Mouse (Mus musculus): ENCODE results near the gene Xrcc4. TPM values are rescaled to one million over a fixed set of nuclear protein-coding genes. Genes with fewer than 3 reads are reported as not detected.

The Xrcc4 gene
- polyA plus RNA-seq, 1 experiment from 2014 or later, result 12.5 TPM

DNA sequence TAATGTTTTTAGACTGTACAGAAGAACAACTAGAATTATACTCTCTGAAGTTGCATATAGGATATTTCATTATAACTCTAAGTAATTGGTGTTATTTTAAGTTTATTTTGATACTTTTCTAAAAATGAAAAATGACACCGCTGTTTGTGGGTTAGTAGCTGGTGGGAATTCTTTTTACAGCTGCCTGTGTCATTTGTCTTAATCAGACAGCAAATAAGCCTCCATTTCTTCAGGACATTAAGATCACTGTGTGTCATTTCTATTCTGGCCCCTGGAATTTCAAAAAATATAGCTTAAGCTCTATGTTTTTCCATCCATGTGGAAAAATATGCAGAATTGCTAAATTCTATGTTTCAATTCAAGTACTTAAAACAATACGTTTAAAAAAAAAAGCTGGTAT lies 287.5 kb downstream of the Xrcc4 start:
- 74% methylated on average over 2 of the region's 2 CpGs for WGBS
- no peak for ATAC-seq
- Histone ChIP-seq H3K4me3 (ENCODE audit: low read length) (no peak overlapping the region), H3K4me1 (ENCODE audit: control insufficient read depth, insufficient read depth, low read length) (no peaks in the 10 kb centered on the region), H3K4me2 (ENCODE audit: low read depth, low read length) (no peak overlapping the region), H3K9me3 (ENCODE audit: control insufficient read depth, low read length) (no peaks in the 10 kb centered on the region), H3K27me3 (replicated peaks; ENCODE audit: control insufficient read depth, insufficient read depth, low read length) (no peaks in the 10 kb centered on the region), H3K9ac (ENCODE audit: low read depth, low read length) (no peak overlapping the region), H3K36me3 (ENCODE audit: control insufficient read depth, insufficient read depth, low read length) (no peaks in the 10 kb centered on the region), H3K27ac (ENCODE audit: low read length) (no peak overlapping the region)

DNA sequence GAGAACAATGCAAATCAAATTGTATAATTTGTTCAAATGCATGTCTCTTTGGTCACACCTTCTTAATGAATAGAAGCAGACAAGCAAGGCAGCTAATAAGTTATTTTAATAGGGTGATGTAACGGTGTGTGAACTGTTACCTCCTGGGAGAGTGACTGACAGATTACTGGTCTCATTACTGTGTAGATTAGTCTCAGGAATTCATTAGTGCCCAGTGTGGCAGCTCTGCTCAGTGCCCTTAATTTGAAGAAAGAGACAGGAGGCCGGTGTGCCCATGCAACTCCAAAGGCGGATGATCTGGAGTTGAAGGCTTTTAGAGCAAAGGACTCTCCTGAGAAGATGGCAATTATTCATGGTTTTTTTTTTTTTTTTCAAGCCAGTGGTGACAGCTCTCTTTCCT lies 291.7 kb downstream of the Xrcc4 start:
- H3K4me2 ChIP-seq (ENCODE audit: low read depth, low read length), result no peak overlapping the region
- H3K27ac ChIP-seq (ENCODE audit: low read length), result no peak overlapping the region
- 72% methylated on average over 3 of the region's 3 CpGs for WGBS
- H3K4me3 ChIP-seq (ENCODE audit: low read length), result no peak overlapping the region
- no peak for ATAC-seq
- no peaks in the 10 kb centered on the region for H3K9me3 ChIP-seq (ENCODE audit: control insufficient read depth, low read length)
- H3K4me1 ChIP-seq (ENCODE audit: control insufficient read depth, insufficient read depth, low read length), result no peaks in the 10 kb centered on the region
- no peaks in the 10 kb centered on the region for H3K27me3 ChIP-seq (replicated peaks; ENCODE audit: control insufficient read depth, insufficient read depth, low read length)
- no peak overlapping the region for H3K9ac ChIP-seq (ENCODE audit: low read depth, low read length)
- H3K36me3 ChIP-seq (ENCODE audit: control insufficient read depth, insufficient read depth, low read length), result no peaks in the 10 kb centered on the region

DNA sequence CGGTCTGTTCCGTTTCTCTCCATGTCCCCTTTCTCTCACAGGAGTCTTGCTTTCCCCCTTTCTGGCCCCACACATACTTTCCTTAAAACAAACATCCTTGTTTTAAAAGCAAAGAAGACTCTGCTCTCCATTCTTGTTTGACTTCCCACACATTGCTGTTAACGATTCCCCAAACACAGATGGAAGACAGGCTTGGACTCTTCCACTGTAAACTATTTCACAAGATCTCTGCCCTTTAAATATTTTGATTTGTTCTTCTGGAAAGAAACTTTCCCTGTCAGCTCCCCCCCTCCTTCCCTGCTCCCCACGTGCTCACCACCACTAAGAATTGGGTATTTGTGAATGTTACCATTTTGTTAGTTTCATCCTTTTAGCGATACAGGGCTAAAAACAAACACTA lies 297.9 kb downstream of the Xrcc4 start:
- H3K27ac ChIP-seq (ENCODE audit: low read length), result no peak overlapping the region
- no peak overlapping the region for H3K4me2 ChIP-seq (ENCODE audit: low read depth, low read length)
- H3K36me3 ChIP-seq (ENCODE audit: control insufficient read depth, insufficient read depth, low read length), result no peaks in the 10 kb centered on the region
- H3K9ac ChIP-seq (ENCODE audit: low read depth, low read length), result no peak overlapping the region
- 29% methylated on average over 5 of the region's 5 CpGs for WGBS
- no peaks in the 10 kb centered on the region for H3K4me1 ChIP-seq (ENCODE audit: control insufficient read depth, insufficient read depth, low read length)
- H3K4me3 ChIP-seq (ENCODE audit: low read length), result no peak overlapping the region
- no peaks in the 10 kb centered on the region for H3K27me3 ChIP-seq (replicated peaks; ENCODE audit: control insufficient read depth, insufficient read depth, low read length)
- ATAC-seq, result peak; percentile 55; the same call in 1 of the 2 replicates
- H3K9me3 ChIP-seq (ENCODE audit: control insufficient read depth, low read length), result no peaks in the 10 kb centered on the region

DNA sequence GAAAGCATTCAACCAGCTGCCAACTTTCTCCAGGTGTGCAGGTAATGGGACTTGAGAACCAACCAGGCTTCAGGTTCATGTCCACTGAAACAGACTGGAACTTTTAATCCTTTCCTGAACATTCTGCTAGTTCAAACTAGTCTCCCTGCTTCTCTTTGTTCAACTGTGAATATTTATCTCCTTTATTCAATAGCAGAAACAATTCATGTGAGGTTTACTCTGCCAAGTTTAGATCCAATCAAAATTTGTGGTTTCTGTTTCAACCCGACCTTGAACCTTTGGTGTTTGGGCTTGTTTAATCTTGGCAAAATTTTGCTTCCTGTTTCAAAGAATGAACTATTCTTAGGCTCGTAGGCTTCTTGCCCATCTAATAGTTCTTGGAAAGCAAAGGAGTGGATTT lies 306.5 kb downstream of the Xrcc4 start:
- no peak overlapping the region for H3K9ac ChIP-seq (ENCODE audit: low read depth, low read length)
- ATAC-seq, result no peak
- no peaks in the 10 kb centered on the region for H3K27me3 ChIP-seq (replicated peaks; ENCODE audit: control insufficient read depth, insufficient read depth, low read length)
- H3K27ac ChIP-seq (ENCODE audit: low read length), result no peak overlapping the region
- H3K36me3 ChIP-seq (ENCODE audit: control insufficient read depth, insufficient read depth, low read length), result no peaks in the 10 kb centered on the region
- H3K9me3 ChIP-seq (ENCODE audit: control insufficient read depth, low read length), result no peaks in the 10 kb centered on the region
- H3K4me1 ChIP-seq (ENCODE audit: control insufficient read depth, insufficient read depth, low read length), result no peaks in the 10 kb centered on the region
- 44% methylated on average over 2 of the region's 2 CpGs for WGBS
- no peak overlapping the region for H3K4me3 ChIP-seq (ENCODE audit: low read length)
- H3K4me2 ChIP-seq (ENCODE audit: low read depth, low read length), result no peak overlapping the region

DNA sequence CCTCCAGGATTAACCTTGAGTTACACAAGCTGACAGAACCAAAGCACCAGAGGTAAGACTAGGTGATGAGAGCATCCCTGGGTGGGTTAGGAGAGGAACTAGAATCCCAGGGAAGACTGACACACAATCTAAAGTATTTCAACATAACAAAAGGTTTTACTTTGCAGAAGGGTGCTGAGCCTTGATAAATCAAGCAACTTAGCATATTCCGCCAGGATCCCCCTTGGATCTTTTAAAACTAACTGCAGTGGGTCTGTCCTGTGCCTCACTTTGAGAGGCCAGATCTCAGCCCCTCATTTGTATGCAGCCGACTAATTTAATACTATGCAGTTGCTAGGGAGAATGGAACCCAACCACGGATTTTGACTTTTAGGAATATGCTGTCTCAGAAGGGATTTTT lies 309.1 kb downstream of the Xrcc4 start:
- H3K36me3 ChIP-seq (ENCODE audit: control insufficient read depth, insufficient read depth, low read length), result no peaks in the 10 kb centered on the region
- no peak overlapping the region for H3K9ac ChIP-seq (ENCODE audit: low read depth, low read length)

DNA sequence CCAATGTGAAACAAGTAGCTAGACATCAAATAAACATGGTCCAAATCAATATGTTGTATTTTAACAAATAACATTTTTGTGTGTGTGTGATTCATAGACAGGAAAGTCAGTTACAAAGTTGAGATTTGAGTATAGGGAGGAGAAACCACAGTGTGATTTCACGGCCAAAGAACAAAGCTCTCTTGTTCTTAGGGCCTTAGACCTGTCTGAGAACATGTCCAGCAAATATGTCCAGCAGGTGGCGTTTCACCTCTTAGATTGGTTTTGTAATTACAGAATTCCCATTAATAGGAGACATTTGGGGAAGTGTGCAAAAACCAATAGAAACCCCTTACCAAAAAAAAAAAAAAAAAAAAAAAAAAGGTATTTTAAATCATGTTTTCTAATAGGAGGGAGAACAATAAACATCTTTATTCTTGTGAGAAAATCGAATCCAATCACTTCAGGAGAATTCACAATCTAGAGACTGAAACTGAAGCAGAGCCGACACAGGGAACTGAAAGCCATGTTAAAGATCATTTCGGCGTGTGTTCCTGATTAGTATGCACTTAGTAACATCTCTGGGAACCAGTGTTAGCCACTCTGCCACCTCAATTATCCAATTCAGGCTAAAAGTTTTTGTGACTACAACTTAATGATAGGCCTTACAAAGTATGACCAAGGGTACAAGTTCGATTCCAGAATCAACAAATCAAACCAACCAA lies 310.0 kb downstream of the Xrcc4 start:
- H3K4me2 ChIP-seq (ENCODE audit: low read depth, low read length), result no peak overlapping the region
- WGBS, result 65% methylated on average over 7 of the region's 7 CpGs
- no peaks in the 10 kb centered on the region for H3K9me3 ChIP-seq (ENCODE audit: control insufficient read depth, low read length)
- no peaks in the 10 kb centered on the region for H3K4me1 ChIP-seq (ENCODE audit: control insufficient read depth, insufficient read depth, low read length)
- H3K4me3 ChIP-seq (ENCODE audit: low read length), result no peak overlapping the region
- no peak overlapping the region for H3K27ac ChIP-seq (ENCODE audit: low read length)
- H3K36me3 ChIP-seq (ENCODE audit: control insufficient read depth, insufficient read depth, low read length), result no peaks in the 10 kb centered on the region
- H3K9ac ChIP-seq (ENCODE audit: low read depth, low read length), result no peak overlapping the region
- H3K27me3 ChIP-seq (replicated peaks; ENCODE audit: control insufficient read depth, insufficient read depth, low read length), result no peaks in the 10 kb centered on the region
- no peak for ATAC-seq

More for the DNA sequence above, 309.1 kb downstream of the Xrcc4 start:
- H3K4me1 ChIP-seq (ENCODE audit: control insufficient read depth, insufficient read depth, low read length), result no peaks in the 10 kb centered on the region
- H3K4me3 ChIP-seq (ENCODE audit: low read length), result no peak overlapping the region
- no peak overlapping the region for H3K27ac ChIP-seq (ENCODE audit: low read length)
- H3K9me3 ChIP-seq (ENCODE audit: control insufficient read depth, low read length), result no peaks in the 10 kb centered on the region
- no peak for ATAC-seq
- 76% methylated on average over 3 of the region's 3 CpGs for WGBS
- no peaks in the 10 kb centered on the region for H3K27me3 ChIP-seq (replicated peaks; ENCODE audit: control insufficient read depth, insufficient read depth, low read length)
- no peak overlapping the region for H3K4me2 ChIP-seq (ENCODE audit: low read depth, low read length)

DNA sequence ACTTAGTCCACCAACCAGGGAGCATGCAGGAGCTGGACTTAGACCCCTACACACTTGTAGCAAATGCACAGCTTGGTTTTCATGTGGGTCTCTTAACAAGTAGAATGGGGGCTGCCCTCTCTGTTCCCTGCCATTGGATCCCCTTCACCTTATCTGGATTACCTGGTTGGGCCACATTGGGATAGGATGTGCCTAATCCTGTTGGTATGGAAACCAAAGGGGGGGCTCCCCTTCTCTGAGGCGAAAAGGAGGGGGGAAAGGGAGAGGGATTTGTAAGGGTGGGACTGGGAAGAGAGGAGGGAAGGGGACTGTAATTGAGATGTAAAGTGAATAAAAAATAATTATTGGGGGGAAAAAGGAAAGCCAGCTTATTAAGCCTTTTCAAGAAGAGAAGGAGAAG lies 311.6 kb downstream of the Xrcc4 start:
- H3K27me3 ChIP-seq (replicated peaks; ENCODE audit: control insufficient read depth, insufficient read depth, low read length), result no peaks in the 10 kb centered on the region
- H3K9ac ChIP-seq (ENCODE audit: low read depth, low read length), result no peak overlapping the region
- WGBS, result 69% methylated on average over 1 of the region's 1 CpGs

DNA sequence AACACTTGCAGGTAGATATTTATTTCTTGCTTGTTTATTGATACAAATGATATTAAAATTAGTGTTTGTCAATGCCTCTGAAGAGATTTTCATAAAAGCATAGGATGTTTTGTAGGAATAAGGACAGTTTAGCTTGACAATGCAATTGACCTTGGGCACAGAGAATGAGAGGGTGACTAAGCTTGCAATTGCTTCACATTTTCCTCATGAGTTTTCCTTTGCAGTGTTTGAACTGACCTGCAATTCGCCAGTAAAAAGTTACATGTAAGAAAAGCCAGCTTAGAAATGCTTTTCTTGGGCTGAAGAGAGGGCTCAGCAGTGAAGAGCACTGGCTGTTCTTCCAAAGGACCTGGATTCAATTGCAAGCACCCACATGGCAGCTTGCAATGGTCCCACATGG lies 312.3 kb downstream of the Xrcc4 start:
- Histone ChIP-seq H3K9ac (ENCODE audit: low read depth, low read length) (no peak overlapping the region), H3K27ac (ENCODE audit: low read length) (no peak overlapping the region), H3K4me3 (ENCODE audit: low read length) (no peak overlapping the region), H3K4me1 (ENCODE audit: control insufficient read depth, insufficient read depth, low read length) (no peaks in the 10 kb centered on the region), H3K4me2 (ENCODE audit: low read depth, low read length) (no peak overlapping the region), H3K9me3 (ENCODE audit: control insufficient read depth, low read length) (no peaks in the 10 kb centered on the region), H3K36me3 (ENCODE audit: control insufficient read depth, insufficient read depth, low read length) (no peaks in the 10 kb centered on the region), H3K27me3 (replicated peaks; ENCODE audit: control insufficient read depth, insufficient read depth, low read length) (no peaks in the 10 kb centered on the region)
- ATAC-seq, result no peak
- WGBS, result 88% methylated on average over 1 of the region's 1 CpGs

More for the DNA sequence above, 311.6 kb downstream of the Xrcc4 start:
- Histone ChIP-seq H3K36me3 (ENCODE audit: control insufficient read depth, insufficient read depth, low read length) (no peaks in the 10 kb centered on the region), H3K27ac (ENCODE audit: low read length) (no peak overlapping the region), H3K4me3 (ENCODE audit: low read length) (no peak overlapping the region), H3K9me3 (ENCODE audit: control insufficient read depth, low read length) (no peaks in the 10 kb centered on the region), H3K4me1 (ENCODE audit: control insufficient read depth, insufficient read depth, low read length) (no peaks in the 10 kb centered on the region), H3K4me2 (ENCODE audit: low read depth, low read length) (no peak overlapping the region)
- no peak for ATAC-seq

DNA sequence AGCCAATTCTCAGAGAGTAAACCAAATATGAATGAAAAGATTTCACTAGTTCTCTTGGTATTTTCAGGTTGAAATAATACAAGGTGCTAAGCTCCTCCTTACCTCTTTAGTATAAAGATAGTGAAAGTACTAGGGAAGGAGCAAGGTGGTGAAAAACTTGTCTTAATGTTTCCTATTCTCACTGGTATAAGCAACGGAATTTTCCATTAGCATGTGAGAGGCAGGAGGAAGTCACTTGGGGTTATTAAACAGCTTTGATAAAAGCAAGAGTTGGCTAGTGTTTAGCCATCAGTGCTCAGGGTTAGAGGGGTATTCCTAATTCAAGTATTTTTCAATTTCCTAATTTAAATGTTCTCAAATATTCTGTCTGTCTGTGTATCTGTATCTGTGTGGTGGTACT lies 322.9 kb downstream of the Xrcc4 start:
- Histone ChIP-seq H3K4me1 (ENCODE audit: control insufficient read depth, insufficient read depth, low read length) (no peaks in the 10 kb centered on the region), H3K9me3 (ENCODE audit: control insufficient read depth, low read length) (no peaks in the 10 kb centered on the region), H3K27me3 (replicated peaks; ENCODE audit: control insufficient read depth, insufficient read depth, low read length) (no peaks in the 10 kb centered on the region), H3K4me2 (ENCODE audit: low read depth, low read length) (no peak overlapping the region), H3K4me3 (ENCODE audit: low read length) (no peak overlapping the region), H3K27ac (ENCODE audit: low read length) (no peak overlapping the region), H3K36me3 (ENCODE audit: control insufficient read depth, insufficient read depth, low read length) (no peaks in the 10 kb centered on the region), H3K9ac (ENCODE audit: low read depth, low read length) (no peak overlapping the region)
- ATAC-seq, result no peak
- 73% methylated on average over 1 of the region's 1 CpGs for WGBS

DNA sequence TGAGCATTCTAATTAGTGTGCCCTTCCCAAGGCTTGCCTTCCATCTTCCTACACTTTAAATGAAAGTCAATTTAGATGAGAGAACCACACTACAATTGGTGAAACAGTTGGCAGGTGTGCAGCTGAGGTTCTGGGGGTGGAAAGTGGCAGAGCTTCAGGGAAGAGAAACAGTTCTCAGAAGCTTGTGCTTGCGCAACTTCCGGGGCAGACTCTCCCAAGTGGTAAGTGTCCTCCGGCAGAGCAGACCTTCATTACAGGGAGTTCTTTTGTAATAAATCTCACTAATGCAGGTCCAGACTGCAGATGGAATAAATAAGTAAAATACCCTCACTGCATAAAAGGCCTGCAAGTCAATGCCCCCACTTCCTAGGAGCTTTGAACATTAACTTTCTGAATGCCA lies 323.4 kb downstream of the Xrcc4 start:
- WGBS, result 78% methylated on average over 3 of the region's 3 CpGs
- no peaks in the 10 kb centered on the region for H3K36me3 ChIP-seq (ENCODE audit: control insufficient read depth, insufficient read depth, low read length)
- no peaks in the 10 kb centered on the region for H3K4me1 ChIP-seq (ENCODE audit: control insufficient read depth, insufficient read depth, low read length)
- no peak overlapping the region for H3K9ac ChIP-seq (ENCODE audit: low read depth, low read length)
- H3K27me3 ChIP-seq (replicated peaks; ENCODE audit: control insufficient read depth, insufficient read depth, low read length), result no peaks in the 10 kb centered on the region
- H3K4me3 ChIP-seq (ENCODE audit: low read length), result no peak overlapping the region
- H3K27ac ChIP-seq (ENCODE audit: low read length), result no peak overlapping the region
- no peaks in the 10 kb centered on the region for H3K9me3 ChIP-seq (ENCODE audit: control insufficient read depth, low read length)
- no peak for ATAC-seq
- H3K4me2 ChIP-seq (ENCODE audit: low read depth, low read length), result no peak overlapping the region
